Mouse (Mus musculus): Measurements from ENCODE around the gene Pitpnc1. TPM values are rescaled to one million over a fixed set of nuclear protein-coding genes. Genes with fewer than 3 reads are reported as not detected.

Pitpnc1 gene
- polyA plus RNA-seq, 1 experiment from 2014 or later: 19.6 TPM

- Histone ChIP-seq H3K4me1 (replicated peaks; ENCODE audit: insufficient read depth, low read length) (no peaks in the 10 kb centered on the region), H3K4me2 (ENCODE audit: low read length) (no peak overlapping the region), H3K36me3 (ENCODE audit: insufficient read depth, low read length) (no peaks in the 10 kb centered on the region), H3K9ac (ENCODE audit: low read depth, low read length) (no peak overlapping the region), H3K27ac (no peak overlapping the region), H3K9me3 (replicated peaks; ENCODE audit: low read length) (no peaks in the 10 kb centered on the region), H3K4me3 (replicated peaks; ENCODE audit: low read depth, low read length) (no peak overlapping the region), H3K27me3 (ENCODE audit: insufficient read depth, low read length) (no peaks in the 10 kb centered on the region)
- ATAC-seq (replicated peaks; ENCODE audit: low FRiP score, low read depth): no peak
- no peak for TF ChIP-seq CTCF (IDR thresholded peaks at IDR 0.05; ENCODE audit: low read depth)
- DNase-seq (ENCODE audit: low spot score): no peak
- WGBS: 56% methylated on average over 10 of the region's 10 CpGs
These were observed 150.6 kb downstream of the Pitpnc1 start for GRCm38 (mm10) chr11:107319861-107320260.

- H3K27ac ChIP-seq: no peak overlapping the region
- no peaks in the 10 kb centered on the region for H3K9me3 ChIP-seq (replicated peaks; ENCODE audit: low read length)
- ATAC-seq (replicated peaks; ENCODE audit: low FRiP score, low read depth) (no peak), DNase-seq (ENCODE audit: low spot score) (peak; percentile 16)
- no peak overlapping the region for H3K9ac ChIP-seq (ENCODE audit: low read depth, low read length)
- H3K4me2 ChIP-seq (ENCODE audit: low read length): no peak overlapping the region
- TF ChIP-seq CTCF (IDR thresholded peaks at IDR 0.05; ENCODE audit: low read depth): no peak
- H3K4me3 ChIP-seq (replicated peaks; ENCODE audit: low read depth, low read length): no peak overlapping the region
- H3K36me3 ChIP-seq (ENCODE audit: insufficient read depth, low read length): 0 out of 2 replicates have a peak, but pooled peaks cover 6% of the 10 kb centered on the region
- no peaks in the 10 kb centered on the region for H3K27me3 ChIP-seq (ENCODE audit: insufficient read depth, low read length)
- 38% methylated on average over 14 of the region's 14 CpGs for WGBS
- no peaks in the 10 kb centered on the region for H3K4me1 ChIP-seq (replicated peaks; ENCODE audit: insufficient read depth, low read length)
These were observed 152.7 kb downstream of the Pitpnc1 start for GRCm38 (mm10) chr11:107317653-107318281.

GRCm38 (mm10) chr11:107315475-107315874 lies 155.0 kb downstream of the Pitpnc1 start:
- WGBS: 62% methylated on average over 15 of the region's 15 CpGs
- no peak for ATAC-seq (replicated peaks; ENCODE audit: low FRiP score, low read depth)

GRCm38 (mm10) chr11:107310338-107311121 lies 160.0 kb downstream of the Pitpnc1 start:
- no peak overlapping the region for H3K4me3 ChIP-seq (replicated peaks; ENCODE audit: low read depth, low read length)
- H3K9ac ChIP-seq (ENCODE audit: low read depth, low read length): no peak overlapping the region
- no peak overlapping the region for H3K27ac ChIP-seq
- TF ChIP-seq CTCF (IDR thresholded peaks at IDR 0.05; ENCODE audit: low read depth): no peak
- no peak overlapping the region for H3K4me2 ChIP-seq (ENCODE audit: low read length)
- no peaks in the 10 kb centered on the region for H3K4me1 ChIP-seq (replicated peaks; ENCODE audit: insufficient read depth, low read length)
- 69% methylated on average over 20 of the region's 20 CpGs for WGBS
- no peak for ATAC-seq (replicated peaks; ENCODE audit: low FRiP score, low read depth)
- no peaks in the 10 kb centered on the region for H3K27me3 ChIP-seq (ENCODE audit: insufficient read depth, low read length)
- no peak for DNase-seq (ENCODE audit: low spot score)
- H3K9me3 ChIP-seq (replicated peaks; ENCODE audit: low read length): no peaks in the 10 kb centered on the region
- 0 out of 2 replicates have a peak, but pooled peaks cover 6% of the 10 kb centered on the region for H3K36me3 ChIP-seq (ENCODE audit: insufficient read depth, low read length)

More at GRCm38 (mm10) chr11:107315475-107315874, 155.0 kb downstream of the Pitpnc1 start:
- Histone ChIP-seq H3K36me3 (ENCODE audit: insufficient read depth, low read length) (0 out of 2 replicates have a peak, but pooled peaks cover 6% of the 10 kb centered on the region), H3K27ac (no peak overlapping the region; the same call in 1 of the 2 replicates), H3K4me3 (replicated peaks; ENCODE audit: low read depth, low read length) (no peak overlapping the region), H3K27me3 (ENCODE audit: insufficient read depth, low read length) (no peaks in the 10 kb centered on the region), H3K4me1 (replicated peaks; ENCODE audit: insufficient read depth, low read length) (no peaks in the 10 kb centered on the region), H3K9me3 (replicated peaks; ENCODE audit: low read length) (no peaks in the 10 kb centered on the region), H3K9ac (ENCODE audit: low read depth, low read length) (no peak overlapping the region), H3K4me2 (ENCODE audit: low read length) (no peak overlapping the region)
- no peak for DNase-seq (ENCODE audit: low spot score)
- TF ChIP-seq CTCF (IDR thresholded peaks at IDR 0.05; ENCODE audit: low read depth): no peak

GRCm38 (mm10) chr11:107306170-107306569 lies 164.3 kb downstream of the Pitpnc1 start:
- DNase-seq (ENCODE audit: low spot score) (no peak), ATAC-seq (replicated peaks; ENCODE audit: low FRiP score, low read depth) (no peak)
- no peaks in the 10 kb centered on the region for H3K4me1 ChIP-seq (replicated peaks; ENCODE audit: insufficient read depth, low read length)
- H3K27me3 ChIP-seq (ENCODE audit: insufficient read depth, low read length): no peaks in the 10 kb centered on the region
- no peak overlapping the region for H3K4me3 ChIP-seq (replicated peaks; ENCODE audit: low read depth, low read length)
- no peak overlapping the region for H3K27ac ChIP-seq
- WGBS: 77% methylated on average over 11 of the region's 11 CpGs
- no peaks in the 10 kb centered on the region for H3K9me3 ChIP-seq (replicated peaks; ENCODE audit: low read length)
- H3K4me2 ChIP-seq (ENCODE audit: low read length): no peak overlapping the region
- no peaks in the 10 kb centered on the region for H3K36me3 ChIP-seq (ENCODE audit: insufficient read depth, low read length)
- H3K9ac ChIP-seq (ENCODE audit: low read depth, low read length): no peak overlapping the region
- no peak for TF ChIP-seq CTCF (IDR thresholded peaks at IDR 0.05; ENCODE audit: low read depth)

GRCm38 (mm10) chr11:107302141-107302540 lies 168.4 kb downstream of the Pitpnc1 start:
- Histone ChIP-seq H3K4me1 (replicated peaks; ENCODE audit: insufficient read depth, low read length) (no peaks in the 10 kb centered on the region), H3K9ac (ENCODE audit: low read depth, low read length) (no peak overlapping the region), H3K4me2 (ENCODE audit: low read length) (no peak overlapping the region), H3K27me3 (ENCODE audit: insufficient read depth, low read length) (no peaks in the 10 kb centered on the region), H3K4me3 (replicated peaks; ENCODE audit: low read depth, low read length) (no peak overlapping the region), H3K36me3 (ENCODE audit: insufficient read depth, low read length) (no peaks in the 10 kb centered on the region), H3K9me3 (replicated peaks; ENCODE audit: low read length) (peaks cover 4% of the 10 kb centered on the region; the same call in 1 of the 2 replicates), H3K27ac (no peak overlapping the region)
- 81% methylated on average over 4 of the region's 4 CpGs for WGBS
- ATAC-seq (replicated peaks; ENCODE audit: low FRiP score, low read depth) (no peak), DNase-seq (ENCODE audit: low spot score) (no peak)
- no peak for TF ChIP-seq CTCF (IDR thresholded peaks at IDR 0.05; ENCODE audit: low read depth)
